Mouse (Mus musculus) cerebellum, postnatal 10 days (tissue): ENCODE measurements around the gene Med9.

Experiments
- DNase-seq, 2 experiments: peaks; one replicate each; pipeline ENCODE4 v3.0.0; 2021; ENCODE audit warnings: mixed read lengths in 2 of 2

Gene Med9

GRCm38 (mm10) chr11:59948401-59948767, 378 bp downstream of the Med9 start:
- DNase-seq = no peak

GRCm38 (mm10) chr11:59952892-59953291, 4.9 kb downstream of the Med9 start:
- no peak for DNase-seq

GRCm38 (mm10) chr11:59956749-59957148, 8.7 kb downstream of the Med9 start:
- no peak for DNase-seq

- DNase-seq = no peak
Observed at GRCm38 (mm10) chr11:59959453-59959852, 11.4 kb downstream of the Med9 start.

GRCm38 (mm10) chr11:59960476-59961337, 12.7 kb downstream of the Med9 start:
- DNase-seq = no peak

GRCm38 (mm10) chr11:59961338-59961875, 13.4 kb downstream of the Med9 start:
- DNase-seq = peak in 1 of 2 experiments; percentile 59

GRCm38 (mm10) chr11:59962590-59962989, 14.6 kb downstream of the Med9 start:
- no peak for DNase-seq

- DNase-seq = peak; percentile 49 to 58
Observed at GRCm38 (mm10) chr11:59963364-59964162, 15.6 kb downstream of the Med9 start.

GRCm38 (mm10) chr11:59964163-59964758, 16.3 kb downstream of the Med9 start:
- DNase-seq = peak; percentile 34 to 59

GRCm38 (mm10) chr11:59964818-59965217, 16.8 kb downstream of the Med9 start, which contains the start of gene Rasd1:
Rasd1 (minus strand) TSS chr11:59964944.
- DNase-seq = peak; percentile 83 to 87

GRCm38 (mm10) chr11:59965227-59966101, 17.5 kb downstream of the Med9 start:
- DNase-seq = peak; percentile 90 to 92

- DNase-seq = no peak
Observed at GRCm38 (mm10) chr11:59966102-59966483, 18.1 kb downstream of the Med9 start.

GRCm38 (mm10) chr11:59967765-59968164, 19.8 kb downstream of the Med9 start:
- no peak for DNase-seq

GRCm38 (mm10) chr11:59970780-59971179, 22.8 kb downstream of the Med9 start:
- DNase-seq = no peak

- no peak for DNase-seq
Observed at GRCm38 (mm10) chr11:59971691-59972090, 23.7 kb downstream of the Med9 start.

GRCm38 (mm10) chr11:59973389-59973788, 25.4 kb downstream of the Med9 start:
- DNase-seq = no peak

GRCm38 (mm10) chr11:59975241-59975640, 27.2 kb downstream of the Med9 start:
- no peak for DNase-seq

- no peak for DNase-seq
Observed at GRCm38 (mm10) chr11:59977831-59978230, 29.8 kb downstream of the Med9 start.

- DNase-seq = no peak
Observed at GRCm38 (mm10) chr11:59989406-59989805, 41.4 kb downstream of the Med9 start.

- no peak for DNase-seq
Observed at GRCm38 (mm10) chr11:59991365-59991764, 43.4 kb downstream of the Med9 start.

- DNase-seq = no peak
Observed at GRCm38 (mm10) chr11:59994318-59994717, 46.3 kb downstream of the Med9 start.
